Mouse (Mus musculus): ENCODE results near the gene Esm1.
"Not testable (repeated sequence)": the region's sequence is repeated elsewhere in the genome, so short reads cannot be mapped to it uniquely, and the experiment has no call there.

The Esm1 gene

GRCm38 (mm10) chr13:113227666-113228463 is 18.4 kb downstream of the Esm1 start:
- DNase-seq (ENCODE audit: low spot score in 2 of 2), result no peak

DNA sequence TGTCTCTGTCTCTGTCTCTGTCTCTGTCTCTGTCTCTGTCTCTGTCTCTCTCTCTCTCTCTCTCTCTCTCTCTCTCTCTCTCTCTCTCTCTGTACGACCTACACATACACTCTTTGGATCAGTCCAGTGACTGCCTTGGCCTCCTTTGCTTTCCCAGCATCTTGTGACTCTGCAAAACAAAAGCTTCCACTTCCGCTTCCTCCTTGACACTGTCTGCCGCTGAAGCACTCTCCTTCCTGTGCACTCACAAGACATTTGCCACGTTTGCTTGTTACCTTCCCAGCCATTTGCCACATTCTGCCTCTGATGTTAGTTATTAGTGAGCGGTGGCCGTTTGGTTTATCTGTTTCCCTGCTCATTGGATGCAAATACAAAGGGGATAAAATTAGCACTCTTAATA is 32.7 kb downstream of the Esm1 start:
- DNase-seq (ENCODE audit: low spot score in 2 of 2), result no peak

- no peak for DNase-seq (ENCODE audit: low spot score in 2 of 2)
Observed at GRCm38 (mm10) chr13:113245025-113245424, 35.6 kb downstream of the Esm1 start.

DNA sequence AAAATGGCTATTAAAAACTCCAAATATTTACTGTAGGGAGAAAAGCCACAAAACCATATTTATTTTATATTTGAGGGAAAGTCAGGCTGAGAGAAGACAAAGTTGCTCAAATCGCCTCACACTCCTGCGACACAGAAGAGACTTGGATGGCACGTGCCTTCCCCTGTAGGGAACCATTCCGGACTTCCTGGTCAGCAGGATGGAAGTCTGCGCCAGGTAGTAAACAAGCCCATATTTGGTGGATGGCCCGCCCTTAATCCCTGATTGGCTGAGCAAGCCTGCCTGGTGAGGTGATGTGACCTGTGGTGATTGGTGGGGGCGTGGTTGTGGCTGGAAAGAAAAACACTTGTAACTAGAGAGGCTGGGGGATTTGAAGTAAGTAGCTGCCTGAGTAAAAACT is 43.1 kb downstream of the Esm1 start:
- not testable (repeated sequence) for DNase-seq (ENCODE audit: low spot score in 2 of 2)

GRCm38 (mm10) chr13:113256766-113257165 is 47.3 kb downstream of the Esm1 start:
- DNase-seq (ENCODE audit: low spot score in 2 of 2), result no peak

GRCm38 (mm10) chr13:113257190-113257589 is 47.7 kb downstream of the Esm1 start:
- no peak for DNase-seq (ENCODE audit: low spot score in 2 of 2)

- DNase-seq (ENCODE audit: low spot score in 2 of 2), result no peak
Observed at GRCm38 (mm10) chr13:113259237-113259636, 49.8 kb downstream of the Esm1 start.

- DNase-seq (ENCODE audit: low spot score in 2 of 2), result peak; percentile 42 to 50
Observed at GRCm38 (mm10) chr13:113262822-113263221, 53.4 kb downstream of the Esm1 start.

DNA sequence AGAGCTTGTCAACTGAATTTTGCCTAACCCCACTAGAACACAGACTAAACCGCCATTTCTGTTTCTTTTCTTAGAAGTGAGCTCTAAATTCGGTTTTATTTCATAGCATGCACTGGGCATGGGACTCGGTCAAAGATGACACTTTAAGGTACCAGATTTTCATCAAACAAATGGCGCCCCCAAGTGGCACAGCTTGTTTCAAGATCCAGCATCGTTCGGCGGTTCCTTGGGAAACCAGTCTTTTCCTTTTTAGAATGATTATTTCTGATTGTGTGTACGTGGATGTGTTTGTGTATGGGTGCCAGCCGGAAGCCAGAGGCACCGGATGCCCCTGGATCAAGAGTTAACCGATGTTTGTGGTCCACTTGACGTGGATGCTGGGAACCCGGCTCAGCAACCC is 55.8 kb downstream of the Esm1 start:
- DNase-seq (ENCODE audit: low spot score in 2 of 2), result peak; percentile 70 to 73

DNA sequence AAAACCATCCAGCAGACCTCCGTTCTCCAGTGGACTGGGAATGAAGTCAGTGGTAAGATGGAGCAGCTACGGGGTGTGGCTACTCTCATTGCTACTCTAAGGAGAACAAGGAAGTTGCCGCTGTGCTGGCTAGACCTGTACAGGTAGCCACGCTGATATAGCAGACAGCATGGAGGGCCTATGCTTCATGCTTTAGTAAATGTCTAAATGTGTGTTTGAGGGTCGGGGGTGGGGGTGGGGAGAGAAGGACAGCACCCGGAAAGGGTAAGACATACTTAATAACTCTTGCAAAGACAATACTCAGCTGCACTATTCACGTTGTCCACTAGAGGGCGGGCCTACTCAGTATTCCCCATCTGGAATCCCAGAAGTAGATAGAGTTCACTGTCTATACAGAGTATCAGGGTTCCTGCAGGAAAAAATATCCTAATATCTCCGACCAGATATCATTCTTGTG is 57.1 kb downstream of the Esm1 start:
- peak; percentile 81 to 85 for DNase-seq (ENCODE audit: low spot score in 2 of 2)

- DNase-seq (ENCODE audit: low spot score in 2 of 2), result no peak
Observed at GRCm38 (mm10) chr13:113267204-113267603, 57.7 kb downstream of the Esm1 start.
